Mouse (Mus musculus) liver, embryonic 14.5 days (tissue): ENCODE results near the gene Foxp2.

Experiments used
- CTCF ChIP-seq: IDR thresholded peaks from 2 replicates; pipeline ENCODE4 v1.5.1; 2016; ENCODE audit warnings: antibody characterized with exemption, low read depth, control low read depth
- EP300 ChIP-seq: IDR thresholded peaks from 2 replicates; pipeline ENCODE4 v1.6.1; 2016; ENCODE audit warnings: antibody characterized with exemption, low read depth

- TF ChIP-seq CTCF (no peak), EP300 (no peak)
These were observed 240.9 kb downstream of the Foxp2 start for GRCm38 (mm10) chr6:15142094-15142493.
